Mouse (Mus musculus): ENCODE data around the gene Hnrnpd.

Gene Hnrnpd

GRCm38 (mm10) chr5:99978699-99979442, at the start of gene Hnrnpd, which contains the start of gene 4930524J08Rik:
Hnrnpd (minus strand) TSS chr5:99978938.
4930524J08Rik (plus strand) TSS chr5:99979061.
- no peak; the same call in 1 of the 2 replicates for TF ChIP-seq GATA4 (IDR thresholded peaks at IDR 0.05; ENCODE audit: insufficient replicate concordance, low read length)

- no peak for TF ChIP-seq GATA4 (IDR thresholded peaks at IDR 0.05; ENCODE audit: insufficient replicate concordance, low read length)
These were observed 46.1 kb upstream of the Hnrnpd start for GRCm38 (mm10) chr5:100024868-100025267.

GRCm38 (mm10) chr5:100024403-100024802, 45.7 kb upstream of the Hnrnpd start:
- no peak for TF ChIP-seq GATA4 (IDR thresholded peaks at IDR 0.05; ENCODE audit: insufficient replicate concordance, low read length)

GRCm38 (mm10) chr5:100020089-100020488, 41.4 kb upstream of the Hnrnpd start:
- TF ChIP-seq GATA4 (IDR thresholded peaks at IDR 0.05; ENCODE audit: insufficient replicate concordance, low read length), result no peak

GRCm38 (mm10) chr5:100012599-100012998, 33.9 kb upstream of the Hnrnpd start:
- no peak for TF ChIP-seq GATA4 (IDR thresholded peaks at IDR 0.05; ENCODE audit: insufficient replicate concordance, low read length)

- no peak for TF ChIP-seq GATA4 (IDR thresholded peaks at IDR 0.05; ENCODE audit: insufficient replicate concordance, low read length)
These were observed 29.7 kb upstream of the Hnrnpd start for GRCm38 (mm10) chr5:100008485-100008884.

GRCm38 (mm10) chr5:100007040-100007375, 28.3 kb upstream of the Hnrnpd start:
- no peak for TF ChIP-seq GATA4 (IDR thresholded peaks at IDR 0.05; ENCODE audit: insufficient replicate concordance, low read length)

GRCm38 (mm10) chr5:100006324-100007039, 27.7 kb upstream of the Hnrnpd start:
- TF ChIP-seq GATA4 (IDR thresholded peaks at IDR 0.05; ENCODE audit: insufficient replicate concordance, low read length), result no peak

GRCm38 (mm10) chr5:100005896-100006295, 27.2 kb upstream of the Hnrnpd start:
- TF ChIP-seq GATA4 (IDR thresholded peaks at IDR 0.05; ENCODE audit: insufficient replicate concordance, low read length), result no peak

GRCm38 (mm10) chr5:100005431-100005830, 26.7 kb upstream of the Hnrnpd start:
- TF ChIP-seq GATA4 (IDR thresholded peaks at IDR 0.05; ENCODE audit: insufficient replicate concordance, low read length), result no peak

- TF ChIP-seq GATA4 (IDR thresholded peaks at IDR 0.05; ENCODE audit: insufficient replicate concordance, low read length), result no peak
These were observed 25.2 kb upstream of the Hnrnpd start for GRCm38 (mm10) chr5:100003895-100004294.

- TF ChIP-seq GATA4 (IDR thresholded peaks at IDR 0.05; ENCODE audit: insufficient replicate concordance, low read length), result no peak
These were observed 21.8 kb upstream of the Hnrnpd start for GRCm38 (mm10) chr5:100000500-100000899.

GRCm38 (mm10) chr5:100000048-100000447, 21.3 kb upstream of the Hnrnpd start:
- no peak for TF ChIP-seq GATA4 (IDR thresholded peaks at IDR 0.05; ENCODE audit: insufficient replicate concordance, low read length)

GRCm38 (mm10) chr5:99994680-99995079, 15.9 kb upstream of the Hnrnpd start:
- no peak for TF ChIP-seq GATA4 (IDR thresholded peaks at IDR 0.05; ENCODE audit: insufficient replicate concordance, low read length)

GRCm38 (mm10) chr5:99994166-99994565, 15.4 kb upstream of the Hnrnpd start:
- TF ChIP-seq GATA4 (IDR thresholded peaks at IDR 0.05; ENCODE audit: insufficient replicate concordance, low read length), result no peak

- no peak for TF ChIP-seq GATA4 (IDR thresholded peaks at IDR 0.05; ENCODE audit: insufficient replicate concordance, low read length)
These were observed 4.8 kb upstream of the Hnrnpd start for GRCm38 (mm10) chr5:99983452-99984061.
